Mouse (Mus musculus): ENCODE data around the gene Hs6st3. TPM values are rescaled to one million over a fixed set of nuclear protein-coding genes. Genes with fewer than 3 reads are reported as not detected.

Hs6st3 gene
- total RNA-seq, 2 experiments from 2014 or later = 61.7 to 71.9 TPM

DNA sequence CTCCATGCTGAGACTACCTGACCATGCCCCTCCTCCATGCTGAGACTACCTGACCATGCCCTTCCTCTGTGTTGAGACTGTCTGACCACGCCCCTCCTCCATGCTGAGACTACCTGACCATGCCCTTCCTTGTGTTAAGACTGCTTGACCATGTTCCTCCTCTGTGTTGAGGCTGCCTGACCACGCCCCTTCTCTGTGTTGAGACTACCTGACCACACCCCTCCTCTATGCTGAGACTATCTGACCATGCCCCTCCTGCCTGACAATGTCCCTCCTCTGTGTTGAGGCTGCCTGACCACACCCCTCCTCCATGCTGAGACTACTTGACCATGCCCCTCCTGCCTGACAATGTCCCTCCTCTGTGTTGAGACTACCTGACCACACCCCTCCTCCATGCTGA is 549.7 kb downstream of the Hs6st3 start:
- no peak for TF ChIP-seq CTCF (IDR thresholded peaks at IDR 0.05)
- intact Hi-C loops (cut with DNase I) = no loop called here
- no peak for DNase-seq (ENCODE audit: extremely low spot score in 1 of 2, low spot score in 2 of 2)

GRCm38 (mm10) chr14:119699982-119700381 is 561.8 kb downstream of the Hs6st3 start:
- intact Hi-C loops (cut with DNase I) = no loop called here
- no peak for DNase-seq (ENCODE audit: extremely low spot score in 1 of 2, low spot score in 2 of 2)
- no peak overlapping the region for H3K27ac ChIP-seq
- no peak for TF ChIP-seq CTCF (IDR thresholded peaks at IDR 0.05)
- no peak overlapping the region for H3K4me3 ChIP-seq

More for the DNA sequence above, 549.7 kb downstream of the Hs6st3 start:
- H3K4me3 ChIP-seq = no peak overlapping the region
- H3K27ac ChIP-seq = no peak overlapping the region

GRCm38 (mm10) chr14:119714712-119715111 is 576.6 kb downstream of the Hs6st3 start:
- intact Hi-C loops (cut with DNase I) = no loop called here

GRCm38 (mm10) chr14:119717323-119717722 is 579.2 kb downstream of the Hs6st3 start:
- Histone ChIP-seq H3K27ac (no peak overlapping the region), H3K4me3 (no peak overlapping the region)
- DNase-seq (ENCODE audit: extremely low spot score in 1 of 2, low spot score in 2 of 2) = no peak
- intact Hi-C loops (cut with DNase I) = no loop called here
- TF ChIP-seq CTCF (IDR thresholded peaks at IDR 0.05) = no peak

More at GRCm38 (mm10) chr14:119714712-119715111, 576.6 kb downstream of the Hs6st3 start:
- Histone ChIP-seq H3K27ac (no peak overlapping the region), H3K4me3 (no peak overlapping the region)
- TF ChIP-seq CTCF (IDR thresholded peaks at IDR 0.05) = no peak
- DNase-seq (ENCODE audit: extremely low spot score in 1 of 2, low spot score in 2 of 2) = no peak

DNA sequence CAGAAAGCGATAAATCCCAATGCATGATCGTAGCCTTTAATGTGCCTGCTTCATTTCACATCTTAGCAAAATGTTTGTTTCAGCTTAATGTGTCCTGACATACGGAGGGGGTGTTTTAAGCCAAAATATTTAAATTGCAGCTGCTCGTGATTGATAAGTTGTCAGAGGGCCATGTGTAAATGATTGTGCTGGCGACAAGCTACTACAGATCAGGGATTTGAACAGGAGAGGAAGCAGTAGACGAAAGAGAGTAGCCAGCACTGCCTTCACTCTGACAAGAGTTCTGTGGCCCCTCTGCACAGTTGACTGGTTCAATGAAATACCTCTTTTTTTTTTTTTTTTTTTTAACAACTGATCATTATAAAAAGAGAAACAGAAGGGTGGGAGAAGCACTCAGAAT is 587.0 kb downstream of the Hs6st3 start:
- H3K27ac ChIP-seq = no peak overlapping the region
- H3K4me3 ChIP-seq = no peak overlapping the region
- TF ChIP-seq CTCF (IDR thresholded peaks at IDR 0.05) = no peak
- intact Hi-C loops (cut with DNase I) = loop anchor here (5.0 kb wide), 1 partner anchor 282 kb away; no protein-coding TSS in a partner anchor
- DNase-seq (ENCODE audit: extremely low spot score in 1 of 2, low spot score in 2 of 2) = no peak

- DNase-seq (ENCODE audit: extremely low spot score in 1 of 2, low spot score in 2 of 2) = no peak
- TF ChIP-seq CTCF (IDR thresholded peaks at IDR 0.05) = no peak
- Histone ChIP-seq H3K4me3 (no peak overlapping the region), H3K27ac (no peak overlapping the region)
- intact Hi-C loops (cut with DNase I) = no loop called here
Measured at GRCm38 (mm10) chr14:119731436-119732080, 593.4 kb downstream of the Hs6st3 start.

DNA sequence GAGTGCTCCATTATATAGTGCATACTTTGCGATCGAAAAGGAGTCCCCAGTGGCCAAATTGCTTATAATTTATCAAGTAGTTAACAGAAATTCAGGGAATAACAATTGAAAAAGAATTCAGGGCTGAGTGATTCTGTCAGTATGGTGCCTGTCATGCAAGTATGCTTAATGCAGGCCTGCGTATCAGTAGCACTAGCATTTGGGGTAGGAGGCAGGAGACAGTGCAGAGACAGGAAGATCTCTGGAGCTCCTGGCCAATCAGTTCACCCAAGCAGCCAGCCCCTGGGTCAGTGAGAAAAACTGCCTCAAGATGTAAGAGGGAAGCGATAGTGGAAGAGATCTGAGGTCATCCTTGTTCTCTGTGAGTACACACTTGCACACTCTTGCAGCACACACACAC is 594.1 kb downstream of the Hs6st3 start:
- H3K27ac ChIP-seq = no peak overlapping the region
- TF ChIP-seq CTCF (IDR thresholded peaks at IDR 0.05) = no peak
- H3K4me3 ChIP-seq = no peak overlapping the region
- intact Hi-C loops (cut with DNase I) = no loop called here
- DNase-seq (ENCODE audit: extremely low spot score in 1 of 2, low spot score in 2 of 2) = no peak

DNA sequence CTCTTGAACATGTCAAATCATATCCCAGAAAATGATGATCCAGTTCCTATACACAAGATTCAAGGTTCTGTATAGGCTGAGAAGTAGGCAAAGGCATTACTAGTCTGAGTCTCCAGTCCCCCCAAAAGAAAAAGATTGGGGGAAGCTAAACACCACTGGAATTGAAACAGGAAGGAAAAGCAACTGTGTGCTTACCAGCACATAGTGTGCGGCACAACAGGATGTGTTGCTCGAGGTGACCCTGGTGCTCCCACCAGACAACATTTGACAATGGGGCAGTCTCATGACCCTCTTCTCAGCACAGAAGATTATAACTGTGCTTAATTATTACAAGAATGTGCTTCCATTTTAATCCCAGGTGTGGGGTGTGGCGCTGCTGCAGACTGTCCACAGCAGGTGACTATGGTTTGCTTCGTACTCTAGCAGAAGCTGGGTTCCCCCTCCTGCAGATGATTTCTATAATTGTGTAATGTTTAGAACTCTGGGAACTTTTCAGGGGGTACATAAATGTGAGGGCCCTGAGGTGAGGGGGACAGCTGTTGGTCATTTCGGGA is 599.3 kb downstream of the Hs6st3 start:
- intact Hi-C loops (cut with DNase I) = no loop called here
- no peak overlapping the region for H3K4me3 ChIP-seq

DNA sequence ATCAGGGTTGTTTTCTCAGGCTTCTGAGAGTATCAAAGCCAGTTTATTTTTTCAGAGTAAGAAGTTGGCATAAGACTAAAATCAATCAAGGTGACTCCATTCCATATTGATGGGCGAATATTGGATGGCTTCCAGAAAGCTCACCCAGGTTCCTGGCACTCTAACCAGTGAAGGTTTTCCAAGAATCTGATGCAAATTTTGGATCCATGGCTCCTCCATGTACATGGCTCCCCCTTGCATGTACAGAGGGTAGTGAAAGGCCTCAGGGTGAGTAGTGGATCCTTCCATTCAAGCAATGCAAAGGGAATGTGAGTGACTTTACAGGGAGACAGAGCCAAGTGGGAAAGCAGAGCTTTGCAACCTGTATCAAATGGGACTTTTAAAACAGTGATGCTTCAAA is 603.6 kb downstream of the Hs6st3 start:
- H3K4me3 ChIP-seq = no peak overlapping the region
- H3K27ac ChIP-seq = no peak overlapping the region
- no peak for DNase-seq (ENCODE audit: extremely low spot score in 1 of 2, low spot score in 2 of 2)
- no peak for TF ChIP-seq CTCF (IDR thresholded peaks at IDR 0.05)
- intact Hi-C loops (cut with DNase I) = no loop called here

More for the DNA sequence above, 599.3 kb downstream of the Hs6st3 start:
- H3K27ac ChIP-seq = no peak overlapping the region
- TF ChIP-seq CTCF (IDR thresholded peaks at IDR 0.05) = no peak
- no peak for DNase-seq (ENCODE audit: extremely low spot score in 1 of 2, low spot score in 2 of 2)

GRCm38 (mm10) chr14:119761376-119761775 is 623.2 kb downstream of the Hs6st3 start:
- no peak overlapping the region for H3K4me3 ChIP-seq
- no peak for DNase-seq (ENCODE audit: extremely low spot score in 1 of 2, low spot score in 2 of 2)
- intact Hi-C loops (cut with DNase I) = no loop called here
- no peak overlapping the region for H3K27ac ChIP-seq
- no peak for TF ChIP-seq CTCF (IDR thresholded peaks at IDR 0.05)

- no peak overlapping the region for H3K4me3 ChIP-seq
- no peak for DNase-seq (ENCODE audit: extremely low spot score in 1 of 2, low spot score in 2 of 2)
- no peak overlapping the region for H3K27ac ChIP-seq
- TF ChIP-seq CTCF (IDR thresholded peaks at IDR 0.05) = no peak
- intact Hi-C loops (cut with DNase I) = no loop called here
Measured at GRCm38 (mm10) chr14:119772040-119772439, 633.9 kb downstream of the Hs6st3 start.

DNA sequence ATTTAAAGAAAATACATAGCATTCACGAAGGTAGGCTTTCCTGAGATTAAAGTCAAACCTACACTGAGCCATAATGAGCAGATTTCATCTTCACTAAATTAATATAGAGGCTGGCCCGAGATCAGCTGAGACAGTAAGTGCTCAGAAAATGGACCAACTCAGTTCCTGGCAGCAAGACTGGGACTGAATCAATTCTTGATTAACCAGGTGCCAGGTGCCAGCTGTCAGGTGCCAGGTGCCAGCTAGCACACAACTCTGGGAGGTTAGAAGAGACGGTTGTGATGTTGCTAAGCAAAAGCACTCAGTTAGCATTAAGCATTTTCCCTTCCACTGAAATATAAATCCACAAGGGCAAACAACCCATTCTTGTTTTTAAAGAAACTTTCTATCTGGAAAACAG is 638.1 kb downstream of the Hs6st3 start:
- no peak for TF ChIP-seq CTCF (IDR thresholded peaks at IDR 0.05)
- no peak for DNase-seq (ENCODE audit: extremely low spot score in 1 of 2, low spot score in 2 of 2)
- intact Hi-C loops (cut with DNase I) = no loop called here
- H3K4me3 ChIP-seq = no peak overlapping the region
- no peak overlapping the region for H3K27ac ChIP-seq
